Mouse (Mus musculus) kidney, postnatal 10 days (tissue): ENCODE results near the gene Eci1.
A peak's percentile ranks its signal among the peaks of the same experiment; 100 is the strongest.
"Not testable (repeated sequence)": the region's sequence is repeated elsewhere in the genome, so short reads cannot be mapped to it uniquely, and the experiment has no call there.

Experiments used
- DNase-seq: peaks from one replicate; pipeline ENCODE4 v3.0.0; 2021; ENCODE audit warnings: mixed read lengths

The Eci1 gene

DNA sequence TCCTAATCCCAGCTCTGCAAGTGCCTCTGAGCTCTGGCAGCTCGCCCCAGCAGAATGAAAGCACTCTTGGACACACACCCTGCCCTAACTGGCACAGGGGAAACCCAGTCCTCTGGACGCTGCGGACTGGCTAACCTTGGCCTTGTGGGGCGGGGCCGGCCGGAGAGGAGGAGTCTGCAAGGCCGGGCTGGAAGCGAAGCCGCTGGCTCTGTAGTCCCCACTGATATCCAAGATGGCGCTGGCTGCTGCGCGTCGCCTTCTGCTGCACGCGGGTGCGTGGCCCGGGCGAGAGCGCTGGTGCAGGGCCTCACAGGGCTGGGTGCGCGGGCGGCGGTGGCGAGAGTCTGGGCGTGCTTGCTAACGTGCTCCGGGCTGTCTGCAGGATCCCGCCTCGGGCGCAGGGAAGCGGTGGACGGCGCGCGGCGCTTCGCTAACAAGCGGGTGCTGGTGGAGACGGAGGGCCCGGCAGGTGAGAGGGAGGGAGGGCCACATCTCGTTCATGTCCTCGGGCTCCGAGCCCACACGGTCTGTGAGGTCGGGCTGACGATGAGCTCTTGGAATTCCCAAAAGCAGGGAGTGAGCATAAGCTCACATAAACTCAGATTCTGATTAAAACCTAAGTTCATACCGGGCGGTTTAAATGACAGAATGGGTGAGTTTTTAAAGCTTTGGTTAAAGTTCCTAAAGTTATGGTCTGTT lies at the start of gene Eci1:
Gene Eci1 (plus strand): TSS at position 171 of the 699 bp plus-strand sequence.
- peak; percentile 97 for DNase-seq

DNA sequence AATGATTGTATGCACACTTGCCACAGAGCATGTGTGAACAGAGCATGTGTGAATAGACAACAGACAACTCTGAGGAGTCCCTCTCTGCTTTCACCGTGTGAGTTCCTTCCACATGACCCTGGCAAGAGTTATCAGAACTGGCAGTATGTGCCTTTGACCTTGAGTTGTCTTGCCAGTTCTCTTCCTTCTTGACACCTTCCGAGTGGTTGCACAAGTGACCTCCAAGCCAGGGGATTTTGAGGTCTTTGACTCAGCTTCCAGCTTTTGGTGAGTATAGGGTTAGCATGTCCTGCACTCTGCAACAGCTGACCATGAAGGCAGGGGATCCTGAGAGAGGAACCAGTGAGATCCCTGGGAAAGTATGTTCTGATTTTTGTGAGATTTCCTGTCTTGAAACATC lies 47.9 kb upstream of the Eci1 start:
- no peak for DNase-seq

DNA sequence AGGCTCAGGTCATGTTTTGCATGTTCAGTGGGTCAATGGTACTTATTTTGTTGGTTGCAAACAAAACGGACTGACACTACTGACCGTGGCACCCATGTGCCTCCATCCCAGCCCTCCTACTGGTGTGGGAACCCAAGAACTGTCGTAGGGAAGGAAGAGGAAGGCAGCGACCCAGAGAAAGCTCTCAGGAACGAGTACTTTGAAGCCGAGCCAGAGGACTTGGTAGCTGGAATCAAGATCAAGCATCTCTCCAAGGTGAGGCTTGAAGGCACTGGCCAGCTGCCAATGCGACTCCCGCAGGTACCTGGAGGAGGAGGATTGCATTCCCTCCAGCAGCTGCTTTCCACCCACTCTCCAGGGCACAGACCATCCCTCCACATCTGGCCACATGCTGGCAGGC lies 42.7 kb upstream of the Eci1 start:
- DNase-seq: no peak

DNA sequence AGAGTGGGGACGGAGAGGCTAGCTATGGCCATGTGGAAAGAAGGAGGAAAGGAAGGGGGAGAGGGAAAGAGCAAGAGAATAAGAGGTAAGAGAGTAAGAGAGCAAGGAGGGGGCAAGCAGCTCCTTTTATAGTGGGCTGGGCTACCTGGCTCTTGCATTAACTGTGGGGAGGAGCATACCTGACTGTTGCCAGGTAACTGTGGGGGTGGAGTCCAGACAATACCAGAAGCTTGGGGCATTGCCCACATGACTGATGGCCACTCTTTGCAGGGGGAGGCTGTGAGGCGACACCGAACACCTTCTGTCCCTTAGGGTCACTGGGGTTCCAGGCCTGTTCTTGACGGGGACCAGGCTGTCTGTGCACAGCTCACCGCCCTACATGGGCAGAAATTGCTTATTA lies 37.7 kb upstream of the Eci1 start:
- DNase-seq: no peak

DNA sequence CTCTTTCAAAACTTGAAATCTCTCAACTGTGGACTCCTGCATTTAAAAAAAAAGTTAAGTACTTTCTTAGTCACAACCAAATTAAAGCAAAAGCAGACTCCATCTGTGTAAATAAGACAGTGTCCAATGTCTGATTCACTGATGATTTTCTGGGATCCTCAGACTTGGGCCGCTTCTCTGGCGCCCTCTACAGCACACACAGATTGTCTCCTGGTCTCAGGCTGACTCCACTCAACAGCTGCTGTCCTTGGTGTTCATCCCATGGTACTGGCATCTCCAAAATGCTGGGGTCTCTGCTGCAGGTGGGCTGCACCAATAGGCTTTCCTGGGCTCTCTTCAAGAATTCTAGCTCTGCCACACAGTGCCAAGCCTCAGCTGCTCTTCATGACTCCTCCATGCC lies 36.6 kb upstream of the Eci1 start:
- DNase-seq: peak; percentile 83

DNA sequence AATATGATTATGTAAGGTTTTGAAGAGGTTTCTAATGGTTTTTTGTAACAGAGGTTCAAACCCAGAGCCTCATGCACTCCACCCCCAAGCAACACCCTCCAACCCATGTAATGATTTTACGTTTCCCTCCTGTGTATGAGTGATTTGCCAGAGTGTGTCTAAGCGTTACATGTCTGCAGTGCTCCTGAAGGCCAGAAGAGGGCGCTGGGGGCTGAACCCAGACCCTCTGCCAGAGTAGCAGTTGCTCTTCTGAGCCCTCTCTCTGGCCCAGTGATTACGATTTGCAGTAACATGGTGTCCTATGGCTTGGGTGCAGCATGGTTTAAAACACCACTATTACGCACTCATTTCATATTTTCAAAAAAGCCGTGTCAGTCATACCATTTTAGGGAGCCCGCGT lies 35.3 kb upstream of the Eci1 start:
- DNase-seq: no peak

DNA sequence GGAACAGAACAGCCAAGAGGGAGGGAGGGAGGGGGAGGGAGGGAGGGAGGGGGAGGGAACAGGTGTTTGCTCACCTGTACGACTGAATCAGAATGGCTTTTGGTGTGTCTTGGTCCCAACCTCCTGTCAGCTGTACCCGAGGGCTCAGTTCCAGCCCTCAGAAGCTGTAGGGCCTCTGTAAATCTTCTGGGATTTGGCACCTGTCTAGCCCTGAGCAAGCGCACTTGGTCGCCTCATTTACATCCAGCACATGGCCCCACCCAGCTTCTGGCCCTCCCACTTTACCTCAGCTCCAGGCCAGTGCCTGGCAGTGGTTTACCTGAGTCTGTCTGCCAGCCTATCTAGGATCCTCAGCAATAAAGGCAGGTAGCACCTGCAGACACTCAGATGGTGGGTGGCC lies 32.9 kb upstream of the Eci1 start:
- DNase-seq: no peak

DNA sequence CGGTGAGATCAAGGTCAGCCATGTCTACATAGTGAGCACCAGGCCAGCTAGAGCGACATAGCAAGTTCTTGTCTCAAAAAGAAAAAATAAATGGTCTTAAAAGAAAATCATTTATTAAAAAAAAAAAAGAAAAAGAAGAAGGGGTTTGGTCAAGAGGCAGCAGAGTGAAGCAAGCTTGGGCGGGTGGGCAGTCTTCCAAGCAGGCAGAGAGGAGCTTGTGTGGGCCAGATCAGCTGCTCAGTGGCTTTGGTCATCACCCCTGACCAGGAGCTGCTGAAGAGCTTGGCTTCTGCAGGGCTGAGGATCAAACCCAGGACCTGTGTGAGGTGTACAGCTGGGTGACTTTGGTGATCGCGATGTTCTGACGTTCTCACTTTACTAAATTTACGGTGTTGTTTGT lies 32.0 kb upstream of the Eci1 start:
- DNase-seq: peak; percentile 38

DNA sequence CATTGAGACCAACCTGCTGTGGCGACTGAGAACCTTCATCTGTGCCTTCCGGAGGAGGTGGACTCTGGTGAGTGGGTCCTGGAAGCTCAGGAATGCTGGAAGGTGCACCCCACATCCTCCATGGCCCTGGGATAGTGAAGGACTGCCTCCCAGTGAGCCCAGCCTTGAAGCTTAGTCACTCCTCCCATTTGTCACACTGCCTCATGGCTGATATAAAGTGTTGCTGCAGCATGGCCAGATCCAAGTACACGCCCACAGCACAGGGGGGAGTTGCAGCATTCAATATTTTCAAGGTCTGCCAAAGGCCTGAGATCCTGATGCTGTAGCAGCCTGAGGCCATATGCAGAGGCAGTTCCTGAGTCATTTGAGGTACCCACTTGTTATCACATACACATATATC lies 24.1 kb upstream of the Eci1 start:
- DNase-seq: no peak

DNA sequence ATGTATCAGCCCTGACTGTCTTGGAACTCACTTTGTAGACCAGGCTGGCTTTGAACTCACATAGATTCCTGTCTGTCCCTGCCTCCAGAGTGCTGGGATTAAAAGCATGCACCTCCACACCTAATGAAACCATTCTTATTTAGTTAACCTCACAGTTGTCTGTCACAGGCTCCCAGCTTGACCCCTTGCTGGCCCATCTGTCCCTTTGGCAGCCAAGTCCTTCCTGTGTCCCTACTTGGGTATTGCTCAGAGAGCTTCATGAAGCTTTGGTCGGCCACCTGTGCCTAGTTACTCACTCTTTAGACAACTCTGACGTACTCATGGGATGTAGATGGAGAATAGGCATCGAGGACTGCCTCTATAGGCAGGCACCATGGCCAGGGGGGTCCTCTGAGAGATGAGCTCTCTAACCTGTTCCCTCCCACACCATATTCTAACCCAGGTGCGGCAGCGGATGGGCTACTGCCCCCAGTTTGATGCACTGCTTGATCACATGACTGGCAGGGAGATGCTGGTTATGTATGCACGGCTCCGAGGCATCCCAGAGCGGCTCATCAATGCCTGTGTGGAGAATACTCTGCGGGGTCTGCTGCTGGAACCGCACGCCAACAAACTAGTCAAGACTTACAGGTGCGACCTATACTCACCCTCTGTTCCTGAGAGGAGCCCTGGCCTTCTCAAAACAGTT lies 19.2 kb upstream of the Eci1 start:
- DNase-seq: no peak

DNA sequence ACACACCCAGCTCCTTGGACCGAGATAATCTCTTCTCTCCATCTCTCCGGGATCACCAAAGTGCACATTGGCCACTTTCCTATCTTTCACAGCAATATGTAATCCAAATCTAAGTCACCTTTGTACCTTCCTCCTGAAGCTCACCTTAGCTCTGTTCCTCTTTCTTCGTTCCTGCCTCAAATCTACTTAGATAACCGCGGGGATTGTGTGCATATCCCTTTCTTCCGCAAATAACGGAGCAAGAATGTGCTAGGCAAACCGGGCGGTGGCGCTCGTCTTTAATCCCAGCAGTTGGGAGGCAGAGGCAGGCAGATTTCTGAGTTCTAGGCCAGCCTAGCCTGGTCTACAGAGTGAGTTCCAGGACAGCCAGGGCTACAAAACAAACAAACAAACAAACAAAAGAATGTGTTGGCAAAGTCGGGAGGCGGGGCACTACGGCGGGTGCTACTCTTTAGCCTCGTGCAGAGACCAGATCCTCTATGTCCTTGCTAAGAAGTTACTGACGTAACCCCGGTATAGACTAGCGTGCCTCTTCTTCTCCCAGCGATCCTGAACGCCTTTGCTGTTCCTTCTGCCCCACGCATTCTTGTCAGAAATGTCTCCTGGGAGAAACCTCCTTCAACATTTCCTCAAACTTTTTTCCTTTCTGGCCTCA lies 12.8 kb upstream of the Eci1 start:
- peak; percentile 46 for DNase-seq

DNA sequence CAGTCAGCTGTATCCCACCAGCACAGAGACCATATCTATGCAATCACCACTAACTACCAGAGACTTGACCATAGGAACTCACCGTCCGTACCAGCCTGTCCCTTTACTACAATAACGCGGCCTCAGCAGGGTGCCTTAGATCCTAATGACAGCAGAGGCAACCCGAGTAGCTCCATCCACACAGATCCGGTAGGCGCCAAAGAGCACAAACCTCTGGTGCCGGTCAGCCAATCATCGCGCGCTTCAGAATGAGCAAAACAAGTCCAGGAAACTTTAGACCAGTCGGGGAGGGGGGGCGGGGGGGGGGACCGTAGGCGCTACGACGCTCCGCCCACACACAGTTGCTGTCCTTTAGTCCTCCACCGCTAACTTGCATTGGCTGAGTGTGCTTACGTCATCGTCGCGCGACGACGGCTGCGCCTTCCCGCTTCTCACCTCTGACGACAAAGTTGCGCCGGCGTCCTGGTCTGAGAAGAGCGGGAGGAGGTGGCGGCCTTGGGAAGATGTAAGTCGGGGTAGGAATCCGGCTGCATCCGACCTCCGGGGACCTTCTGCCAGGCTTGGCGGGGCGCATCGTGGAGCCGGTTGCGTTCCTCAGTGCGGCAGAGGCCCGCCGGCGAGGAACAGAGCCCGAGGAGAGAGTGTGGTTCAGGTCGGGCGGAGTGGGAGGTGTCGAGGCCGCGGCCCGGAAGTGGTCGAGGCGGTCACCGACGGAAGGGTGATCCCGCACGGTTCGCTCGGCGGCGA lies 12.0 kb upstream of the Eci1 start, which contains the start of gene Rnps1:
Gene Rnps1 (plus strand): TSS at position 336 of the 747 bp plus-strand sequence.
- DNase-seq: peak; percentile 99

DNA sequence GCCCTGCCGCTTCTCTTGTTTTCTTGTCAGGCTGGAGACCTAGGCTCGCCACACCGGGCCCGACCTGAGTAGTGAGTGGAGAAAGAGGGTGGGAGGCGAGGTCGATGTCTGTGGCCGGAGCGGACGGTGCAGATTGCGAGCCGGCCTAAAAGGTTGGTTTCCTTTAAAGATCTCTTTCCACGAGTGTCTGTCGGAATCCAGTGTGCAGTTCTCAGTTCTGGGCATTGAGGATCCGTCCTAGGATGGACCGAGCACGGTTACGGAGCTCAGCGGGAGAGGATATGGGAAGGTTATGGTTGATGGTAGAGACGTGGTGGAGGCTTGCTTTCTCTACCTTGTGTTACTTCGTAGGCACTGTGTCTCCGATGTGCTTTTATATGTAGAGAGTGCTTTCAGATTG lies 11.4 kb upstream of the Eci1 start:
- DNase-seq: no peak

DNA sequence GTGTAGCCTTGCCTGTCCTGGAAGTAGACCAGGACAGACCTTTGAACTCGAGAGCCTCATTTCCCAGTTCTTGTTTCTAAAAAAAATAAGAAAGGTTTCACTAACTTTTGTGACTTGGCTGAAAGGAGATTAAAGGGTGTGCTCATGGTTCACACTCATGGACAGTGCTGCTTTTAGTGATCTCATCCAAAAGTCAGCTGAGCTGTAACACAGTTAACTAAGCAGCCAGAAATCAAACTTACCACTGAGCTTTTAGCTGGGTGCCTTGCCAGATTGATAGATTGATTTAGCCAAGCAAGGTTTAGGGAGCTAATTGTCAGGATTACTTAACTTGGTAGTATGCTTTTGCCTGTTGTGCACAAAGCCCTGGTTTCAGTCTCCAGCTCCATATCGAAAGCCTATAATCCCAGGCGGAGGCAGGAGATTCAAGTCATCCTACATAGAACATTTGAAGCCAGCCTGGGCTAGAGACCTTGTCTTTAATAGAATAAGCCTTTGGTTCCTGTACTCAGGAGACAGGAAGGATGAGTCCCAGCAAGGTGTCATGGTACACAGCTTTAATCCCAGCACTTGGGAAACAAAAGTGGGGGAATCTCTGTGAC lies 10.3 kb upstream of the Eci1 start:
- DNase-seq: no peak

DNA sequence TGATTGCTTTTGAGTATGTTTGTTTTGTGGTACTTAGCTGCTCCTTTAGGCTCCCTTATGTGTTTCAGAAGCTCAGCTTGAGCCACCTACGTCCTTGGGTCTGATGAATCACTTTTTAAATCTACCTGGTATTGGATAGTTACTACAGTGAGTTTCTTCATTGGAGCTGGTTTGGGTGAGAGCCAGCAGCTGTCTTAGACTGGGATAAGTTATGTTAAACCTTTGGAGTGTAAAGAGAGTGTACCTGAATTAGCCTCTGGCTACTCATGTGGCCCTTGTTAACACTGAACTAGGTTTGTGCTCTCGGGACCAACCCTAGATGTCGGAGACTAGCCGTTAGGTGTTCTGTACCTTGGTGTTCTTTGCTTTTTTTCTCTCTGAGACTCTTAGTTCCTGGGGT lies 3.3 kb upstream of the Eci1 start:
- DNase-seq: no peak

DNA sequence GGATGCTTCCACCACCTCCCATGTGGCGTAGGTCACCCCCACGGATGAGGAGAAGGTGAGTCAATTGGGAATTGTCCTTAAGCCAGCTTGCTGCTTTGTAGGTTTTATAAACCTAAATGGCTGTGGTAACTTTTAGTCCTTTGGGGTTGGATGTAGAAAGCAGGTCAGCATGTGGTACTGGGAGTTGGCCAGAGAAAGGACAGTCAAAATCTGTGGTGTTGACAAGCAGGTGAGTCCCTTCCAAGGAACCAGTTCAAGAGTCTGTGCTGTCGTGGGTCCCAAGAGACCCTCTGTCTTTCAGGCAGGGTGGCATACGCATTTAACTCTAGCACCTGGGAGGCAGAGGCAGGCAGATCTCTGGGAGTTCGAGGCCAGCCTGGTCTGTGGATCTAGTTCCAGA lies 2.0 kb upstream of the Eci1 start:
- no peak for DNase-seq

DNA sequence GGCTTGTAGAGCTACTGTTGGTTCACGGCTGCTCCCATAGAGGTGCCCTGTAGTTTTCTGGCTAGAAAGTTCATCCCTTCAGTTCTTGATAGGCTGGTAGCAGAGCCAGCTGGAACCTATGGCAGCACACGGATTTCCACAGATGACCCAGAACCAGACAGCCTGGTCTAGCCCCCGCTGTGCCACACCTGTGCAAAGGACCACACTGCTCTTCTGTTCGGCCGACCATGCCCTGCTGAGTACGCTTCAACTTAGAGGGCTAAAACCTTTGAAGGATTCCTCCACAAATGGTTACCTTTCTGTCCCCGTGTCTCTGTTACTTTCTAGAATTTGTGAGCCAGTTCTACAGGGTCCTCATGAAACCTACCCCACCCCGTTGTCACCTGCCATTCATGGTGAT lies 1.1 kb upstream of the Eci1 start:
- not testable (repeated sequence) for DNase-seq

DNA sequence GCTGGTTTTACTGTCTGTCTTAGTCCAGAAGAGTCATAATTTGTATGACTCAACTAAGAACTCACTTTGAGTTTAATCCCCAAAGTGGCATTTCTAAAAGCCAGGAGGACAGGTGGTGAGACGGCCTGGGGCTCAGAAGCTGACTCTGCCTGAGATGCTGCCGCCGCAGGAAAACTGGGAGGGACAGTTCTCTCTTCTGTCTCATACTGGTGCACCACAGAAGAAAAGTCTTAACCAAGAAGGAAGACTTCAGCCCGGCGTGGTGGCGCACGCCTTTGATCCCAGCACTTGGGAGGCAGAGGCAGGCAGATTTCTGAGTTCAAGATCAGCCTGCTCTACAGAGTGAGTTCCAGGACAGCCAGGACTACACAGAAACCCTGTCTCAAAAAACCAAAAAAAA lies 536 bp upstream of the Eci1 start:
- DNase-seq: no peak

DNA sequence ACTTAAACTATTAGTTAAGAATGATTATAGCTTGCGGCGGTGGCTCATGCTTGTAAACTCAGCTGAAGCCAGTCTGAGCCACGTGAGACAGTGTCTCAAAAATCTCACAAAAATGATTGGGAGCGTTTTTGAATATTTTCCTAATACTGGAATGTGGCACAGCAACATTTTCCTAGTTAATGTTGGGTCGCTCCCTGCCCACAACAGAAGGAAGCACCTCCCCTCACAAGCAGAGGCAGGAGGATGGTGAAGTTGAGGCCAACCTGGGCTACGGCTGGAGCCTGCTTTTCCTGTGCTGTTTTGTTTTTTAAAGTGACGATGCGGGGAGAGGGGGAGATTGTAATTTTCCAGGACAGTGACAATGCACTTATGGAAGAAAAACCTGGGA lies 723 bp downstream of the Eci1 start:
- DNase-seq: no peak

DNA sequence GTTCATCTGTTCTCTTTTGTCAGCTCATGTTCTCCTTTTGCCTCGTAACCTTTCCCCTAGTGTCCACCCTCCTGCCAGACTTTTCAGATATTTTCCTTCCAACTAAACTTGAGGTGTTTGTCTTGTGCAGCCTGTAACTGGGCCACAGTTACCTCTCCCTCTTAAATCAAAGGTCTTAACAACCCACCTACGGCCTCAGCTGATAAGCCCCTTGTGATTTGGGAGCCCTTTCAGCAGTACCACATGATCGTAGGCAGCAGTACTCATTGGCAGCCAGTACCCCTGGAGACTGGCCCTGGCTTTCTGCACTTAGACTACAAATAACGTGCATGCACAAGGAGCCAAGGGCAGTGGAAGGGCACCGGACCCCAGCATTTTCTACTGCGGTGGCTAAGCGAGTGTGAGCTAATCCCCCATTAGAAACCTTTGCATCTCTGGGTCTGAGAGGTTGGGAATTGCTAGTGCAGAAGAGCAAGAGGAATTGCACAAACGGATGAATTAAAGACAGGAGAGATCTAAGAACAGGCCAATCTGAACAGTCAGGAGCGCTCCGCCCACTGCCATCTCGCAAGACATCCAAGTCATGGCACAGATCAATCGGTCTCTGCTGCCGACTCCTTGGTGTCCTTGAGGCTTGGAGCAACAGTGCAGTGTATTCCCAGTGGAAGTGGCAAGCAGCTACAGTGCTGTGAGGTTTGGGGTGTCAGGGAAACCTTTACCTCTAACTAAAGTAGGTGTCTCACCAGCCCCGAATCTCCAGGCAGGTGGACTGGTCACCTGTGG lies 3.0 kb downstream of the Eci1 start:
- no peak for DNase-seq

DNA sequence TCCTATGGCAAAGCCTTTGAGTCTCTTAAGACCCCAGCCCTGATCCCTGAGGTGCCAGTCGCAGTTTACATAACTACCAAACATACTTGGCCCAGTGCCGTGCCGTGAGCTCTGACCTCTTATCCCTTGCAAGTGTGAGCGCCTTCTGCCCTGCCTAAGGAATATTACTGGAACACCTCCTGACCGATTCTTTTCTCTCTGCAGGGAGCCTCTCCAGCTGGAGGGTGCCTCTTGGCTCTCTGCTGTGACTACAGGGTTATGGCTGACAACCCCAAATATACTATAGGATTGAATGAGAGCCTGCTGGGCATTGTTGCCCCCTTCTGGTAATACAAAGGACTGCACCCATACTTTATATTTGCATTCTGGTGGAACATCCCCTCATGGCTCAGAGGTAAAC lies 10.6 kb downstream of the Eci1 start:
- DNase-seq: no peak

DNA sequence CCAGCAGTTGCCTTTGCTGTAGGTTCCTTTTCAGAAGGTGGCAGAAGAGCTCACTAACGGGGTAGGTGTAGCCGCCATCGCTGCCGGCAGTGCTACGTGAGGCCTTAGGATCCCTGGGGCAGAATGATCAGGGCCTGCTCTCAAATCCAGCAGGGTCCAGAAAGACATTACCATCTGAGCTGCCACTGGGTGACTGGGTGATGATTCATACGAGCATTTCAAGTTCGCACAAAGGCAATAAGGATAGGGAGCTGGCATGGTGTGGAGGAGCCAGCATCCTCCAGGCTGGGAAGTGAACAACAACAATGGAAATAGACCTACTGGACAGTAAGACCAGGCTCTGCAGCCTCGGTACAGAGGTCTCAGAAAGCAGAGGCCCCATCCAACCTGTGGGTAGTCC lies 13.9 kb downstream of the Eci1 start:
- no peak for DNase-seq
